Mouse (Mus musculus) lung, embryonic 16.5 days (tissue): ENCODE measurements around the gene Cryba4. TPM values are rescaled to one million over a fixed set of nuclear protein-coding genes. Genes with fewer than 3 reads are reported as not detected.

Source experiments
- ATAC-seq: fragments of 200-750 bp; cut with Nextera tagmentation; 2 replicates; pipeline ENCODE4 v1.8.0; 2017; ENCODE audit warnings: low read depth, mild to moderate bottlenecking, moderate library complexity
- H3K27ac ChIP-seq: fragments of 300-500 bp; sonication (generic); 2 replicates; pipeline ENCODE4 v1.5.1; 2014; ENCODE audit warnings: mild to moderate bottlenecking, control low read depth, low read length
- H3K27me3 ChIP-seq: fragments of 300-500 bp; sonication (generic); 2 replicates; pipeline ENCODE4 v1.6.1; 2014; ENCODE audit warnings: low read depth, low read length, mixed read lengths; ENCODE audit not compliant: control insufficient read depth, insufficient read depth
- H3K36me3 ChIP-seq: fragments of 300-500 bp; sonication (generic); 2 replicates; pipeline ENCODE4 v1.6.1; 2014; ENCODE audit warnings: low read length; ENCODE audit not compliant: control insufficient read depth, insufficient read depth
- H3K4me1 ChIP-seq: fragments of 300-500 bp; sonication (generic); replicated peaks from 2 replicates; pipeline ENCODE4 v1.6.1; 2014; ENCODE audit warnings: low read length, mixed read lengths; ENCODE audit not compliant: control insufficient read depth, insufficient read depth
- H3K4me2 ChIP-seq: fragments of 300-500 bp; sonication (generic); 2 replicates; pipeline ENCODE4 v1.6.1; 2014; ENCODE audit warnings: low read depth, low read length, control low read depth
- H3K4me3 ChIP-seq: fragments of 300-500 bp; sonication (generic); 2 replicates; pipeline ENCODE4 v1.5.1; 2014; ENCODE audit warnings: mild to moderate bottlenecking, low read length, control low read depth
- H3K9ac ChIP-seq: fragments of 300-500 bp; sonication (generic); 2 replicates; pipeline ENCODE4 v1.6.1; 2014; ENCODE audit warnings: low read length, control low read depth
- H3K9me3 ChIP-seq: fragments of 300-500 bp; sonication (generic); 2 replicates; pipeline ENCODE4 v1.6.1; 2016; ENCODE audit warnings: low read length; ENCODE audit not compliant: control insufficient read depth
- WGBS: fragments of 180-500 bp; shearing (Covaris S2); extraction: QIAGEN DNeasy Blood & Tissue Kit; methylation state at CpG from one replicate; pipeline ENCODE4 v1.1.7; 2014; 5-methylcytosine and 5-hydroxymethylcytosine counted together
- polyA plus RNA-seq: library from polyadenylated mRNA; unstranded; fragments of >200 nt; fragmentation: Nextera tagmentation; extraction: Ambion mirVana; gene quantifications from 2 replicates; pipeline ENCODE4 v1.2.1, GENCODE M21; 2015

The Cryba4 gene
- polyA plus RNA-seq, 1 experiment from 2014 or later = 0.84 TPM

- 62% methylated on average over 22 of the region's 22 CpGs for WGBS
- no peaks in the 10 kb centered on the region for H3K36me3 ChIP-seq
- H3K4me3 ChIP-seq = no peak overlapping the region
- no peak for ATAC-seq
- H3K4me2 ChIP-seq = no peak overlapping the region
- H3K27ac ChIP-seq = no peak overlapping the region
- no peak overlapping the region for H3K9ac ChIP-seq
- H3K9me3 ChIP-seq = no peaks in the 10 kb centered on the region
- no peaks in the 10 kb centered on the region for H3K27me3 ChIP-seq
- peaks cover 2% of the 10 kb centered on the region; the same call in 1 of the 2 replicates for H3K4me1 ChIP-seq
Measured at GRCm38 (mm10) chr5:112217031-112217430, 35.3 kb downstream of the Cryba4 start.

GRCm38 (mm10) chr5:112216335-112216734 lies 36.0 kb downstream of the Cryba4 start:
- H3K4me1 ChIP-seq = peaks cover 2% of the 10 kb centered on the region; the same call in 1 of the 2 replicates
- no peaks in the 10 kb centered on the region for H3K9me3 ChIP-seq
- 73% methylated on average over 7 of the region's 7 CpGs for WGBS
- H3K36me3 ChIP-seq = no peaks in the 10 kb centered on the region
- no peak overlapping the region for H3K27ac ChIP-seq
- H3K9ac ChIP-seq = no peak overlapping the region
- no peak overlapping the region for H3K4me2 ChIP-seq
- H3K27me3 ChIP-seq = no peaks in the 10 kb centered on the region
- no peak overlapping the region for H3K4me3 ChIP-seq
- no peak for ATAC-seq

GRCm38 (mm10) chr5:112215801-112216251 lies 36.5 kb downstream of the Cryba4 start:
- Histone ChIP-seq H3K4me1 (peaks cover 2% of the 10 kb centered on the region; the same call in 1 of the 2 replicates), H3K27me3 (no peaks in the 10 kb centered on the region), H3K36me3 (no peaks in the 10 kb centered on the region), H3K9me3 (no peaks in the 10 kb centered on the region), H3K9ac (no peak overlapping the region), H3K27ac (peak overlapping the region; percentile 10), H3K4me2 (peak overlapping the region; percentile 37; the same call in 1 of the 2 replicates), H3K4me3 (no peak overlapping the region)
- ATAC-seq = no peak
- WGBS = 39% methylated on average over 9 of the region's 9 CpGs

- Histone ChIP-seq H3K4me3 (no peak overlapping the region), H3K4me2 (peak overlapping the region; percentile 37; the same call in 1 of the 2 replicates), H3K27me3 (no peaks in the 10 kb centered on the region), H3K4me1 (peaks cover 2% of the 10 kb centered on the region; the same call in 1 of the 2 replicates), H3K9me3 (no peaks in the 10 kb centered on the region), H3K9ac (no peak overlapping the region), H3K27ac (peak overlapping the region; percentile 10), H3K36me3 (no peaks in the 10 kb centered on the region)
- 22% methylated on average over 12 of the region's 12 CpGs for WGBS
- ATAC-seq = no peak
Measured at GRCm38 (mm10) chr5:112215291-112215751, 37.0 kb downstream of the Cryba4 start.

GRCm38 (mm10) chr5:112214419-112214818 lies 37.9 kb downstream of the Cryba4 start:
- H3K4me2 ChIP-seq = no peak overlapping the region
- H3K36me3 ChIP-seq = no peaks in the 10 kb centered on the region
- no peak overlapping the region for H3K4me3 ChIP-seq
- H3K9ac ChIP-seq = no peak overlapping the region; the same call in 1 of the 2 replicates
- no peak for ATAC-seq
- H3K27ac ChIP-seq = no peak overlapping the region
- no peaks in the 10 kb centered on the region for H3K27me3 ChIP-seq
- H3K4me1 ChIP-seq = peaks cover 2% of the 10 kb centered on the region; the same call in 1 of the 2 replicates
- H3K9me3 ChIP-seq = no peaks in the 10 kb centered on the region
- 4% methylated on average over 10 of the region's 10 CpGs for WGBS

- Histone ChIP-seq H3K4me2 (no peak overlapping the region), H3K4me1 (peaks cover 3% of the 10 kb centered on the region; the same call in 1 of the 2 replicates), H3K36me3 (no peaks in the 10 kb centered on the region), H3K27me3 (no peaks in the 10 kb centered on the region), H3K9ac (no peak overlapping the region), H3K9me3 (no peaks in the 10 kb centered on the region), H3K4me3 (no peak overlapping the region), H3K27ac (no peak overlapping the region)
- ATAC-seq = no peak
- WGBS = 43% methylated on average over 19 of the region's 19 CpGs
Measured at GRCm38 (mm10) chr5:112213331-112214240, 38.7 kb downstream of the Cryba4 start.

- no peak for ATAC-seq
- Histone ChIP-seq H3K4me1 (peaks cover 6% of the 10 kb centered on the region; the same call in 1 of the 2 replicates), H3K36me3 (no peaks in the 10 kb centered on the region), H3K4me3 (no peak overlapping the region), H3K27me3 (no peaks in the 10 kb centered on the region), H3K27ac (no peak overlapping the region), H3K4me2 (no peak overlapping the region), H3K9ac (no peak overlapping the region), H3K9me3 (no peaks in the 10 kb centered on the region)
- WGBS = 75% methylated on average over 6 of the region's 6 CpGs
Measured at GRCm38 (mm10) chr5:112212711-112213264, 39.5 kb downstream of the Cryba4 start.

- H3K4me3 ChIP-seq = no peak overlapping the region
- 77% methylated on average over 7 of the region's 7 CpGs for WGBS
- no peak overlapping the region for H3K9ac ChIP-seq
- H3K36me3 ChIP-seq = no peaks in the 10 kb centered on the region
- no peak overlapping the region for H3K4me2 ChIP-seq
- H3K4me1 ChIP-seq = peaks cover 6% of the 10 kb centered on the region; the same call in 1 of the 2 replicates
- no peaks in the 10 kb centered on the region for H3K9me3 ChIP-seq
- no peaks in the 10 kb centered on the region for H3K27me3 ChIP-seq
- ATAC-seq = no peak
- H3K27ac ChIP-seq = no peak overlapping the region
Measured at GRCm38 (mm10) chr5:112211911-112212310, 40.4 kb downstream of the Cryba4 start.

- no peaks in the 10 kb centered on the region for H3K36me3 ChIP-seq
- H3K4me1 ChIP-seq = peaks cover 3% of the 10 kb centered on the region; the same call in 1 of the 2 replicates
- 31% methylated on average over 8 of the region's 8 CpGs for WGBS
- H3K27ac ChIP-seq = no peak overlapping the region
- H3K4me3 ChIP-seq = no peak overlapping the region
- peak; percentile 41; the same call in 1 of the 2 replicates for ATAC-seq
- H3K9ac ChIP-seq = no peak overlapping the region
- no peak overlapping the region for H3K4me2 ChIP-seq
- no peaks in the 10 kb centered on the region for H3K27me3 ChIP-seq
- H3K9me3 ChIP-seq = no peaks in the 10 kb centered on the region
Measured at GRCm38 (mm10) chr5:112210104-112210503, 42.2 kb downstream of the Cryba4 start.
